Mouse (Mus musculus) WW6 (cell line): ENCODE measurements around the gene Ctsd.

Experiments used
- DNase-seq: peaks from one replicate; pipeline ENCODE4 v3.0.0-alpha.2; 2013; ENCODE audit warnings: low read depth, low spot score

Gene Ctsd

DNA sequence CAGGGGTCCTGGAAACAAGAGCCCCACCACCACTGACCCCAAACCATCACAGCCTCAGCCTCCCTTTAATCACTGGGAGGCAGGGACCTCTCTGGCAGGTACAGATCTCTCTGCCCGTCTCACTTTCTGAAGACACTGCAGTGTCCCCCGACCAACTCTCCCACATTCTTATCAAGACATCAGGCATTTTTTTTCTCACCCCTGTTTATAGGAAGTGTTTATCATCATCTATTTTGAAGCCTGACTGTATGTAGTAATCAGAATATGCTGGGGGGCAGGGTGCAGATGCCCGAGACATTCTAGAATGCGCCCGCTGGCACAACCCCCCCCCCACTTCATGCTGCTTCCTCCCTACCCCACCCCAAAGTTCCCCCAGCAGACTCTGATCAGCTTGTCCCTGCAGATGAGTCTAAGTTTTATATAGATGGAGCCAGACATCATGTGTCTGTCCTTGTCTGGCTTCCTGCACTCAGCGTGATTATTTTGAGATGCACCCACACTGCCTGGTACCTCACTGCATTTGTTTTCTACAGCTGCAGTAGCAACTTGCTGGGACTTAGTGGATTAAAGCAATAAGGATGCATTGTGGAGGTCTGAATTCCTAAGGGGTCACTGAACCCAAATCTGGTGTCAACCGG lies 12.4 kb upstream of the Ctsd start:
- DNase-seq, result no peak

DNA sequence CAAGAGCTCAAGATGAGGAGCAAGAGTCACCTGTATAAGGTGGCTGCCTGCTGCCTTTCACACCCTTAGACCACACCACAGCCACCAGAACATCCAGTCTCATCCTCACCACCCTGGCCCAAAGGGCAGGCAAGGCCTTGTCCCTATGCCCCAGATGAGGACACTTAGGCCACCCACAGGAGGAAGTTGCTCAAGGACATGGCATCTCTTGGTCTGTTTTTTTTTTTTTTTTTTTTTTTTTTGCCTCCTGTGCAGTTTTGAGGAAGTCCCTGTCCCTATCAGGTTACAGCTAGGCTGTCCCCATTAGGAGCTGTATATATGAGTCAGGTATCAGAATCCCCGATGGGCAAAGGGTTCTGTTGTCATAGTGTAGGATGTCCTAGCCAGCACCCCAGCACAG lies 11.4 kb upstream of the Ctsd start:
- no peak for DNase-seq

DNA sequence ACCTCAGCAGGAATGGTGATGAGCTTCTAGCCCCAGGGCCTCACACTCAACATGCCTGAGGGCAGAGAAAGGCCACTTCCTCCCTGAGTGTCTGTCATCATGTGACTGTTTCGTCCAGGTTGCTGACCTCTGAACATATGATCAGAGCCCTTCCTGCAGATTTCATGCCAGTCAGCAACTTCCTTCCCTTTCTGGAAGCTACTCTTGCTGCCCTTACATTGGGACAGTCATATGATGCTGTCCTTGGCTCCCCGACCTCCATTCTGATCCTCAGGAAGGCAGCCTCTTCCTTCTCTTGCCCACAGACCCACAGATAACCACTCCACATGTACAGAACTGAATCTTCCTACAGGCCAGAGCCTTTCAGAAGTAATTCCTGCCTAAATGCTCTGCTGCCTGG lies 10.2 kb upstream of the Ctsd start:
- no peak for DNase-seq

DNA sequence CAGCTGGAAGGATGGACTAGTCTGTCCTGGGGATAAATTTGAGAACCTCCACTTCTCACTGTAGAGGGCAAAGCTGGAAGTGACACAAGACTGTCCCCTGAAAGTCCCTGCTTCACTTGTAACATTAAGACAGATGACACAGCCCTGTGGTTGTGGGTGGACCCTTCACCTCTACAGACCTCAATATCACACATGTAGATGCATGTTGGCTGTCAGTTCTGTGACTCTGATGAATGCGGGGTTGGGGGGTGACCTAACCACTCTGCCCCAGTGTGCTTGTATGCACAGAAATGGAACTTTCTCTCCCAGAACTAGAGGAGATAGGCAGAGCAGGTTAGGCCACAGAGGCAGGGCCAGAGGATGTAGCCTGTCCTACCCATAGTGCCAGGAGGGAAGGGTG lies 8.8 kb upstream of the Ctsd start:
- no peak for DNase-seq

DNA sequence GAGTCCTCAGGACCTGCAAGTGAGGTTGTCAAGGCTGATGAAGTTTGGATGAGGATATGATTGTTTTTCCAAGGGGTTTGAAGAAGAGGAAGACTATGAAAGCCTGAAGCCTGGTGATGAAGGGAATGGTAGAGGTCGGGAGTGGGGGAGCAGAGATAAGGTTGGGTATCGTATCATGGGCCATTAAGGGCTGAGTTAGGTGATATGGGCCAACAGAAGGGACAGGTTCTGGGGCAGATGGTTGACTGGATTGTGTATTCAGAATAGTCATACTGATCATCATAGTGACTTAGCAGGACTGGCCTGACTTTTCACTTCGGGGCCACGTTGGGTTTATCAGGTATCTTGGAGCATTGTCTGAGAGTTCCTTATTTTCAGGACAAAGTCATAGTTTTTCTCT lies 7.6 kb upstream of the Ctsd start:
- no peak for DNase-seq

DNA sequence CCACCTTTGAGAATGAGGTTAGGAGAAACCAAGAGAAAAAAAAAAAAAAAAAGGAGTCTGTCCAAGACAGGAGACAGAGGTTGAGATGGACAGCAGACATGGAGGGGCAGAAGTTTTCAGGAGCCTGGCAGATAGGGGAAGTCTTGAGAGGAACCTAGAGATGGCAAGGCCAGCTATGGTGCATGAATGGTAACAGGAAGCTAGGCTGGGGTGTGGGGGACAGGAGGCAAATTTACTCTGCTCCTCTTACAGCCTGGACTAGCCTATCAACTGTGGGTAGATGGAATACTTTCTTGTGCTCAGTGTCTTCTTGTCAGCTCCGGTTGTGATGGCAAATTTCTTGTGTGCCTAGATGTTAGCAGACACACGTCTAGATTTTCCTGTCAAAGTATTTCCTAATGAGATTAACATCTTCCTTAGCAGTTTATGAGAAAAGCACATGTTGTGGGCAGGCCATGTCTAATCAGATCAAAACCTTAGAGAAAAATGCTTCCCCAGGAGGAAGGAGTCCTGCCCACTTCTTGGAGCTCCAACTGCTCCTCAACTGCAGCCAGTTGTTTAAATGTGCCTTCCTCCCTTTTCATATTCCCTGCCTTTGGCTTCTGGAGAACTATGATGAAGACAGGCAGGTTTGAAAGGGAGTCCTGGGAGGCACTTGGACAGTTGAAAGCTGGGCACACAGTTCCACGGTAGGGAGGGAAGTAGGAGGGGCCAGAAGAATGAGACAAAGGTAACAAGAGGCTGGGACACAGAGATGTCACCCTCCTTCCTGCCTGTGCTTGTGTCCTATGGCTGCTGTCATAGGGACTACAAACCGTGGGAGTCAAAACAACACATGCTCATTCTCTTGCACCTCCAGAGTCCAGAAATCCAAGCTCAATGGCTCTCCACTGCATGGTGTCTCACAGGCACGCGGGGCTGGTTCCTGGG lies 6.7 kb upstream of the Ctsd start:
- DNase-seq, result no peak

DNA sequence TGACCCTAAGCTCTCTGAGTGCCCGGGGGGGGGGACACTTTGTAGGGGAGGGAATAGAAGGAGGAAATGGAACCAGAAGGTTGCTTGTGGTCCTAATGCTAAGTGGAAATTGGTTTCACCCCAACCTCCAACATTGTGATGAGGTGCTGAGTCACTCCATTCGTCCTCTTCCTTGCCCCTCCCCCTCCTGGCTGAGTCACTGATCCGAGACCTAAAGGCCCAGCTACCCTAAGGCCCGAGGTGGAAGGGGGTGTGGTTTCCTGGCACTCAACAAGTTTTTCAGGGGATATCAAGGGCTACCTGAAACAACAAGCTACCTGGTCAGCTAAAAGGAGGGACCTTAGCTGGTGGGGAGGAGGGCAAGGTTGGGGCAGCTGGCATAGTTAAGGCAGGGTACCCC lies 5.4 kb upstream of the Ctsd start:
- DNase-seq, result no peak

DNA sequence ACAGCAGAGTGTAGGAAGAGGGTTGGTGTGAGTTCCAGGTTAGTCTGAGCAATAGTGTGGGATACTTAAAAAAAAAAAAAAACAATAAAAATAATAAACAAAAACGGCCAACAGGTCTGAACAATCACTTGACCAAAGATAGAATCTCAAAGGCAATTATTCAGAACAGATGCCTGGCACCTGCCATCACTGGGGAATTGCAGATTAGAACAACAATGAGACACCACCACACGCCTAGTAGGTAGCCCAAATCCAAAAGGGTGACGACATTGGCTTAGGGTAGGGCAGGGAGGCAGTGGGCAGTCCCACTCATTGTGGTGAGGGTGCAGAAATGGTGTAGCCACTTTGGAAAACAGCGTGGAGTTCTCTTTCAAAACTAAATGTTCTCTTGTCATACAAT lies 3.8 kb upstream of the Ctsd start:
- DNase-seq, result no peak

DNA sequence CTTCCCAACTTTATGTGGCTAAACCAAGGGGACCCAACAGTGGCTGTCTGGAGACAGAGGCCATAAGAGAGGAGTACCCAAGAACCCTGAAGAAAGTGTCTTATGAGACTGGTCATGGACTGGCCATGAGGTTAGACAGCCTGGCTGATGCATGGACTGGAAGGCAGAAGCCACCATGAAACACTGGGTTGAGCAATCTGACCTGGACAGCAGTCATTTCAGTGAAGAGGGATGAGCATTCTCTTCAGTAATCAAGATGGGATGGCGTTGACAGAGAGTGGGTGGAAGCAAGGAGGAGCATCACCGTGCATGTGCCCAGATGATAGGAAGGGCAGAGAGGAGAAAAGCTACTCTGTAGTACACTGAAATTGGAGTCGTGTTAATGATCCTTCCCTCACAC lies 3.3 kb upstream of the Ctsd start:
- no peak for DNase-seq

DNA sequence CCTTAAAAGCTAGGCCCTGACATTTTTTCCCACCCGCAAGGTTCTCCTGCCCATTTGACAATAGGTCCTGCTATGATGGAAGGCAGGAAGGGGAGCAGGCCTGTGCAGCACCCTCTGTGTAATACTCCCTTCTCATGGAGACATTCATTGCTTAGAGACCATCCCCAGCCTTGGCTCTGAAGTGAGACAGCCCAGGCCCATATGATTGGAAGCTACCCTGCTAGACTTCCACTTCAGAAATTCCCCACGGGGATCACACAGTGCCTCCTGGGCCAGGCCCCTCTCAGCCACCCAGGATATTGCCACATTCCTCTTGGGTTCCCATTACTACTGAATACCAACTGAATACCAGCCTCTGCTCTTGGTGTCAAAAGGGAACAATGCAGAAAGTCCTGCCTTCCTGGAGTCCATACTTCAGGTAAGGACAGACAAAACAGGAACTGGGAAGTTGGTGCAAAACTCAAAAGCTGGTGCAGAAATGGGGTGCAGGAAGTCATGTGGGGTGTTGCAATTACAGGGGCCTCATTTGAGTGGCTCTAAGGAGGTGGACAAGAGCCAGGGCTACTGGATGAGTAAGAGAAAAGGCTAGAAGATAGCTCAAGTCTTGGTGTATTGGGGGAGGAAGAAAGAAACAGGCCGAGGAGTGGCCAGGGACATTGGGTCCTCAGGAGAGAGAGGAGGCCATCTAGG lies 2.3 kb upstream of the Ctsd start:
- no peak for DNase-seq

DNA sequence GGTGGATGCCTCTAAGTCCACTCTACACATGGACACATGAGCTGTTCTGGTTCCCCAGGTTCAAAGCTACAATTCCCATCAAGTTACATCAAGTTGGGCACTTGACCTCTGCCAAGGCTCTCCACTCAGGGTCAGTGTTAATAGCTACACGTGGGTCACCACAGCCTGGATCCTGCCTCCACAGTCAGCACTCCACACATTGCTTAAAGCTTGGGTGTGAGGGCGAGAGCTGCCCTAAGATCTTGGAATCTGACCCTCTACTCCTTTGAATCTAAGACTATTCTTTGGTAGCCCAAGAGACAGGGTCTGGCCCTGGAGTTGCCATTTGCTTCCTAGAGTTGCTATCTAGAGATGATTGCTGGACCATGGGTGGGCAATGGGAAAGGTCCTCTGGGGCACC lies 902 bp upstream of the Ctsd start:
- DNase-seq, result no peak

DNA sequence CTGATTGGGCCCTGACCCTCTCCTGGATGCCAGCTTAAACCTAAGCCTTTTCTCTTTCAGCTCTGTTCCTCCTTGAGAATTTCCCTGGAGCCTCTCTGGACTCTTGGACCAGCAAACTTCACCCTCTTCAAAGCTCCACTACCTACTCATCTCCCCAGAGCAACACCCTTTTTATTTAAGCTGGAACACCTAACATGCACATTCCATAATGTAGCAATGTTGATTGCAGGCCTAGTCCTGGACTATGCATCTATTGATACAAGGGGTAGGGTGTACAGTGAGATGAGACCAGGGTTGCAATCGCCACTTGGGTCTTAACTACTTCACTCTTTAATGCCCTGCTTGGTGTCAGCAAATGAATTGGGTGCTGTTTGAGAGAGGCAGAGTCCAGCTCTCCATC lies 360 bp upstream of the Ctsd start:
- DNase-seq, result no peak

DNA sequence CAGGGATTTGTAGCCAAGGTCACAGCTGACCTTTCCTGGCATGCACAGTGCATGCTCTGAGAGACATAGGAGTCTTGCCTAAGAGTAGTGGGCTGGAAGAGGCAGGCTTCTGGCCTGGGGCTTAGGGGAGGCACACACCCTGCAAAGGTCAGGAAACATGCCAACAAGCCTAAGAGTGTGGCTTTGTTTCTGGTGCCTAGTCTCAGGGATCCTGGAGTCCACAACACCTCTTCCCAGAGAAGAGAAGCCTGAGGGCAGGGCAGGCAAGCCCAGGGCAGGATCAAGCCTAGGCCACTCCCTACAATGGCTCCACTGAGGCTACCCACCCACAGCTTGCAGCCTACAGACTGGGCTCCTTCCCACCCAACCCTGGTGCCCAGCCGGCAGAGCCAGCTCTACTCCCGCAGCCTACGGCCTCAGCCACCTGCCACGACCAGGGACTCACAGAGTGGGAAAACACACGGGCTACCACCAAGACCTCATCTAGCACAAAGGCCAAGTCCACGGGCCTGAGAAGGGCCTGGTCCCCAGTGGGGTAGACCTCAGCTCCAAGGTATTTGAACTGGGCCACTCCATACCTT lies 1.1 kb downstream of the Ctsd start:
- no peak for DNase-seq

DNA sequence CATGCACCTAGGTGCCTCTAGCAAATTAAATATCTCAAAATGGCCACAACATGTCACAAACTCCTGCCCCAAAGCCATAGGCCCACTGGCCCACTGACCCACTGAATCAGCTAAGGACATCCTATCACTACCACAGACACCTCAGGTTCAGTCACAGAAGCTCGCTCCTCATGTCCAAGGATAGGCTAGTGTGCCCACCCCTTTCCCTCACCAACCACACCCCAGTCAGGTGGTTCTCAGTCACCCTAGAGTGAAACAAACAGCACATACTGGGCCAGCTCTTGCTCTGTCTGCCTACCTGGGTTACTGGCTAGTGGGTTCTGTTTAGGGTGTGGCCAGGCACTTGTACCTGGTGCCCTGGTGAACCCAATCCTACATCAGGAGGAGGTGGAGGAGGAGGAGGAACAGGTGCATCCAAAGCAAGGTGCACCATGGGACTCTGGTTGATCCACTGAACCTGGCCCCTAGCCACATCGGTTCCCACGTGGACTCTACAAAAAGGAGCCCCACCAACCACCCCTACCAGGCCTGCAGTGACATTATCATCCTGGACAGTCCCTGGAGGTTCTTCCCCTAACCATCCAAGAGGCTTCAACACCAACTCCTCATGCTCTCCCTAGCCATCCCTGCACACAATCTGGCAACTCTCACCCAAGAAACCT lies 2.0 kb downstream of the Ctsd start:
- DNase-seq, result no peak

DNA sequence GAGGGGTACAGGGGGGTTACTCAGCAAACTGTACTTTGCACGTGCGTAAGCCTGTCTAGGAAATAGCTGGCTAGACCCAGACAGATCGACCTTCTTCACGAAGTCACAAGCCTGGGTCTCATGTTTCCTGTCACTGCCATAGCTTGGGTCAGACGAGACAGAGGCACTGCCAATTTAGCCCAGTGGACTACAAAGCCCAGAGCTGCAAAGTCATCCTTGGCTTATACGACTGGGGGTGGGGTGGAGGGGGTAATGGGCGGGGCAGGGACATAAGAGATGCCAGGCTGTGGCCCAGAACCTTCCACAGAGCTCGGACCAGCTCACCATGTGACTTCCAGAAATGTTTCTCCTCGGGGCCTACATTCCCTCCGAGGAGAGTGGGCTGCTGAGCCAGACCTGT lies 3.5 kb downstream of the Ctsd start:
- no peak for DNase-seq

DNA sequence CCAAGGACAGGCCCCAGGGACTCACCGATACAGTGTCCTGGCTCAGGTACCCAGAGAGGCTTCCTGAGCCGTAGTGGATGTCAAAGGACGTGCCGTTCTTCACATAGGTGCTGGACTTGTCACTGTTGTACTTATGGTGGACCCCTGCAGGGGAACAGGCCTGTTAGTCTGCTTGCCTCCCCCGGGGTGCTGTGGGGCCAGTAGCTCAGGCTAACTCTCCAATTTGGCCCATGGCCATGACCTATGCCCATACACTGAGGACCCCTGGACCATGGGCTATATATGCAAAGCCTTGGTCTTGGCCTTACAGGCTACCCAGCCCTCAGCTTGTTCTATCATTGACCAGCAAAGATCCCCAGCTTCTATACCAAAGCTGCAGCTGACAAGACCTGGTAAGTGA lies 5.3 kb downstream of the Ctsd start, which contains the start of gene Gm49369:
TSS of gene Gm49369 (minus strand) at position 101 of the 400 bp plus-strand sequence.
- no peak for DNase-seq

DNA sequence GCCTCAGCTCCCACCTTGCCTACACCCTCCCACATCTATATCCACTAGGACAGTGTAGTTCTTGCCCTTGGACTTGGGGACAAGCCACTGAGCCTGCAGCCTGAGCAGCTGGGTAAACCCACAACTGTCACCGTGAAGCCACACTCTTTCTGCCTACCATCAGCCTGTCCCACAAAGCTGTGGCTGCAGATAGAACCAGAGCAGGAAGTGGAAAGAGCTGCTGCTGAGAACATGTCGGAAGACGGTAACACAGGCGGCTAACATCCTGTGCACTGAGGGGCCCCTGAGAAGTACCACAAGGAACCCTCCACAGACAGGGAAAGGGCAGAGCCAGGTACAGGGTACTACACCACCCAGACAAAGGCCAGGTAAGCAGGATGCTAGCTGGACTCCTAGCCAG lies 6.7 kb downstream of the Ctsd start:
- DNase-seq, result no peak

DNA sequence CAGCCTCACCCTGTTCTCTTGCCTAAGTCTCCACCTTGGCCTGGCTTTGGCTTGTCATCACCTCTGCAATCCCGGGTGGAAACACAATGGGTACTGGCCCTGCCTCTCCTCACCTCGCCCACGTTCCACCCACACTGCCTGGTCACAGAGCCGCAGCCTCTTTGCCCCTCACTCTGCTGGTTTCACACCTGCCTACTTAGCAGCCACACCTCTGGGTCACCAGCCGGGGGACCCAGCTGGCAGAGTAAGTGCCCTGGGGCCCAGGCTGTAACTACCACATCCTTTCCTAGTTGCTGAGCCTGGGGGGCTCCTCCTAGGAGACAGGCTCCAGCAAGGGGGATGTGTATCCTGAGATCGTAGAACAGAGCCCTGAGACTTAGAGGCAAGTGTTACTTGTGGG lies 8.7 kb downstream of the Ctsd start:
- DNase-seq, result no peak

DNA sequence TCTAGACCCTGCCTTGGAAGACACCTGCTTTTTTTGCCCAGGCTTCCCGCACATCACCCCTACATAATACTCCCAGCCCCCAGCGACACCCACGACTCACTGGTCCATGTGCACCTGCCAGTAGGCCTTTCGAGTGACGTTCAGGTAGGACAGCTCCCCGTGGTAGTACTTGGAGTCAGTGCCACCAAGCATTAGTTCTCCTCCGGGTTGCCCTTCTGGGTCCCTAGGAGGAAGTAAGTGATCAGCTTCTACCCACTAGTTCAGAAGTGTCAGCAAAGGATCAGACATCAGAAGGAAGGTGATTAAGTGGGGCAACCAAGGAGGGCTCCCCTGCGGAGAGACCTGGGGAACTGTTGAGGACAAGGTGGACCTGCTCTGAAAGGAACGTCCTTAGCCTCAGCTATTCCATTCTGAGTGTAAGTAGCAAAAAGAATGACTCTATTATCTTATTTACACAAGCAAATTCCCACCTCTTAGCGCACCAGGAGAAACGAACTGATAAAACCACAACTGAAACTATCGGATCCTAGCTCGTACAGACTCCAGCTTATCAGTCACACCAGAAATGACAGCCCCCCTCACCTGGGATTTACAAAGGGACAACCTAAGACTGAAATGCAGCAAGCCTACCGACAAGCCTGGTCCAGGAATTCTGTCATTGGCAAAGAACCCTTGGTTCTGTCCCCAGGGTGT lies 10.5 kb downstream of the Ctsd start:
- no peak for DNase-seq

DNA sequence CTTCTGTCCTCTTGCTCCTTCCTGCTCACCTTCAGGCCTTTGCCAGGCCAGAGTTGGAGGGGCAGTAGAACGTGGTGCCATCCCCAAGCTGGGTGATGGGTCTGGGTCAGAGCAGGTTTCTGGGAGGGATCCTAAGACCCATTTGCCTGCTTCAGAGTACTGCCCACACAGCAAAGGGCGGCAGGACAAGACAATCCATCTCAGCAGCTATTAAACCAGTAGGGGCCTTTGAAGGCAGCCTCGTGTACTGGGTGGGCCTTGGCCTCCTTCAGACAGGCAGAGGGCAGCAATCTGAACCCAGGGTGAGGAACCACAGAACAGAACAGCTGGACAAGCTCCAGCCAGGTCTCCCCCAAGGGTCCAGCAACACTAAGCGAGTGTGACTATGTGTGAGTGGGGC lies 11.7 kb downstream of the Ctsd start:
- DNase-seq, result no peak

DNA sequence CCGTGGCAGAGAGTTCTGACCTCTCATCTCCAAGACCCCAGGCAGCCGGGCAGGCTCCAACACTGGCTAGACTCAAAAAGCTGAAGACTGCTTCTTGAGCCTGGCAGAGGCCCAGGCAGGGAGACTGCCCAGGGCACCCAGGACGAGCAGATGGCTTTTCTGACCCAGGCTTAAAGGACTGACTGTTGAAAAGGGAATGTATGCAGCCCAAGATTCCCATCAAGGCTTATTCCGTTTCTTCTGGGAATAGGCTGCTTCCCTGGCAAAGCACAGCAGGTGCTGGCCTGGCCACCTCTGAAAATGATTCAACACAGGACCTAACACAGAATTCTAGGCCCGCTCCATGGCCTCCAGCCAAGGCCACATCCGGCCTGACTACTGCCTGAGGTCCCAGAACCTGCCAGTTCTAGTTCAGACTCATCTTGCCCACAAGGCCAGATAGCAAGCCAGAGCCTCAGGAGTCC lies 12.5 kb downstream of the Ctsd start:
- DNase-seq, result no peak
